Mouse (Mus musculus): ENCODE measurements around the gene Flt3l. TPM values are rescaled to one million over a fixed set of nuclear protein-coding genes. Genes with fewer than 3 reads are reported as not detected.

Gene Flt3l
- total and polyA plus RNA-seq, 3 experiments: 5.5 to 59.1 (median 6.4) TPM

GRCm38 (mm10) chr7:45091001-45091990 lies 44.9 kb downstream of the Flt3l start:
- H3K27me3 ChIP-seq (ENCODE audit: control insufficient read depth, insufficient read depth, low read length): no peaks in the 10 kb centered on the region
- DNase-seq: no peak
- H3K4me3 ChIP-seq: peak overlapping the region; percentile 32
- TF ChIP-seq POLR2A (IDR thresholded peaks at IDR 0.05; ENCODE audit: insufficient read depth, low read depth, low read length) (no peak), CTCF (IDR thresholded peaks at IDR 0.05) (no peak), EP300 (IDR thresholded peaks at IDR 0.05; ENCODE audit: insufficient read depth, low read depth, low read length) (no peak)
- H3K9ac ChIP-seq (ENCODE audit: low read depth, low read length): peak overlapping the region; percentile 54
- H3K4me1 ChIP-seq (ENCODE audit: control insufficient read depth, insufficient read depth, low read length): 0 out of 2 replicates have a peak, but pooled peaks cover 1% of the 10 kb centered on the region
- WGBS: 19% methylated on average over 35 of the region's 35 CpGs
- H3K27ac ChIP-seq: peak overlapping the region; percentile 55
- H3K79me2 ChIP-seq (replicated peaks; ENCODE audit: control insufficient read depth, insufficient read depth, low read length): no peaks in the 10 kb centered on the region
- H3K36me3 ChIP-seq (ENCODE audit: control insufficient read depth, insufficient read depth, low read length): no peaks in the 10 kb centered on the region
- intact Hi-C loops (cut with DNase I): no loop called here

- 84% methylated on average over 13 of the region's 13 CpGs for WGBS
- TF ChIP-seq POLR2A (IDR thresholded peaks at IDR 0.05; ENCODE audit: insufficient read depth, low read depth, low read length) (no peak), EP300 (IDR thresholded peaks at IDR 0.05; ENCODE audit: insufficient read depth, low read depth, low read length) (no peak), CTCF (IDR thresholded peaks at IDR 0.05) (no peak)
- H3K36me3 ChIP-seq (ENCODE audit: control insufficient read depth, insufficient read depth, low read length): no peaks in the 10 kb centered on the region
- no peaks in the 10 kb centered on the region for H3K79me2 ChIP-seq (replicated peaks; ENCODE audit: control insufficient read depth, insufficient read depth, low read length)
- no peak for DNase-seq
- H3K4me1 ChIP-seq (ENCODE audit: control insufficient read depth, insufficient read depth, low read length): 0 out of 2 replicates have a peak, but pooled peaks cover 1% of the 10 kb centered on the region
- no peak overlapping the region for H3K27ac ChIP-seq
- no peak overlapping the region for H3K4me3 ChIP-seq
- no peak overlapping the region for H3K9ac ChIP-seq (ENCODE audit: low read depth, low read length)
- intact Hi-C loops (cut with DNase I): no loop called here
- H3K27me3 ChIP-seq (ENCODE audit: control insufficient read depth, insufficient read depth, low read length): no peaks in the 10 kb centered on the region
These were observed 45.8 kb downstream of the Flt3l start for GRCm38 (mm10) chr7:45090251-45090977.

- H3K79me2 ChIP-seq (replicated peaks; ENCODE audit: control insufficient read depth, insufficient read depth, low read length): no peaks in the 10 kb centered on the region
- intact Hi-C loops (cut with DNase I): no loop called here
- H3K27me3 ChIP-seq (ENCODE audit: control insufficient read depth, insufficient read depth, low read length): no peaks in the 10 kb centered on the region
- WGBS: 94% methylated on average over 17 of the region's 17 CpGs
- H3K4me3 ChIP-seq: no peak overlapping the region
- no peak overlapping the region for H3K27ac ChIP-seq
- H3K4me1 ChIP-seq (ENCODE audit: control insufficient read depth, insufficient read depth, low read length): 0 out of 2 replicates have a peak, but pooled peaks cover 1% of the 10 kb centered on the region
- no peak for DNase-seq
- no peak overlapping the region for H3K9ac ChIP-seq (ENCODE audit: low read depth, low read length)
- TF ChIP-seq CTCF (IDR thresholded peaks at IDR 0.05) (no peak), POLR2A (IDR thresholded peaks at IDR 0.05; ENCODE audit: insufficient read depth, low read depth, low read length) (no peak), EP300 (IDR thresholded peaks at IDR 0.05; ENCODE audit: insufficient read depth, low read depth, low read length) (no peak)
- H3K36me3 ChIP-seq (ENCODE audit: control insufficient read depth, insufficient read depth, low read length): no peaks in the 10 kb centered on the region
These were observed 47.6 kb downstream of the Flt3l start for GRCm38 (mm10) chr7:45088597-45088996.

- Histone ChIP-seq H3K9ac (ENCODE audit: low read depth, low read length) (no peak overlapping the region), H3K27me3 (ENCODE audit: control insufficient read depth, insufficient read depth, low read length) (no peaks in the 10 kb centered on the region)
These were observed 50.1 kb downstream of the Flt3l start for GRCm38 (mm10) chr7:45086084-45086483.

GRCm38 (mm10) chr7:45083300-45083890 lies 52.8 kb downstream of the Flt3l start:
- no peak overlapping the region for H3K4me3 ChIP-seq
- WGBS: 76% methylated on average over 22 of the region's 22 CpGs
- H3K4me1 ChIP-seq (ENCODE audit: control insufficient read depth, insufficient read depth, low read length): peaks cover 6% of the 10 kb centered on the region
- H3K27ac ChIP-seq: peak overlapping the region; percentile 83
- TF ChIP-seq CTCF (IDR thresholded peaks at IDR 0.05) (no peak), POLR2A (IDR thresholded peaks at IDR 0.05; ENCODE audit: insufficient read depth, low read depth, low read length) (no peak), EP300 (IDR thresholded peaks at IDR 0.05; ENCODE audit: insufficient read depth, low read depth, low read length) (no peak)
- no peak overlapping the region for H3K9ac ChIP-seq (ENCODE audit: low read depth, low read length)
- intact Hi-C loops (cut with DNase I): loop anchor here (2.0 kb wide), 1 partner anchor 19 kb away; the partner anchor contains the start of gene Fcgrt
- no peak for DNase-seq
- H3K27me3 ChIP-seq (ENCODE audit: control insufficient read depth, insufficient read depth, low read length): no peaks in the 10 kb centered on the region
- no peaks in the 10 kb centered on the region for H3K36me3 ChIP-seq (ENCODE audit: control insufficient read depth, insufficient read depth, low read length)
- H3K79me2 ChIP-seq (replicated peaks; ENCODE audit: control insufficient read depth, insufficient read depth, low read length): no peaks in the 10 kb centered on the region

More at GRCm38 (mm10) chr7:45086084-45086483, 50.1 kb downstream of the Flt3l start:
- H3K4me3 ChIP-seq: no peak overlapping the region
- intact Hi-C loops (cut with DNase I): no loop called here
- no peak overlapping the region for H3K27ac ChIP-seq
- no peak for DNase-seq
- TF ChIP-seq EP300 (IDR thresholded peaks at IDR 0.05; ENCODE audit: insufficient read depth, low read depth, low read length) (no peak), CTCF (IDR thresholded peaks at IDR 0.05) (peak; percentile 29), POLR2A (IDR thresholded peaks at IDR 0.05; ENCODE audit: insufficient read depth, low read depth, low read length) (no peak)
- H3K4me1 ChIP-seq (ENCODE audit: control insufficient read depth, insufficient read depth, low read length): peaks cover 4% of the 10 kb centered on the region
- H3K79me2 ChIP-seq (replicated peaks; ENCODE audit: control insufficient read depth, insufficient read depth, low read length): no peaks in the 10 kb centered on the region
- no peaks in the 10 kb centered on the region for H3K36me3 ChIP-seq (ENCODE audit: control insufficient read depth, insufficient read depth, low read length)
- 76% methylated on average over 4 of the region's 4 CpGs for WGBS
